Mouse (Mus musculus) kidney, adult 10 weeks (tissue): ENCODE results near the gene Otud1. TPM values are rescaled to one million over a fixed set of nuclear protein-coding genes. Genes with fewer than 3 reads are reported as not detected.

Source experiments
- polyA plus RNA-seq: library from polyadenylated mRNA; stranded (reverse); fragments of 350-450 nt; fragmentation: Illumina TruSeq; extraction: RNeasy Lipid Tissue Mini Kit (QIAGEN cat#74804); gene quantifications from one replicate; pipeline ENCODE4 v1.2.3, GENCODE M21; 2014; ENCODE audit warnings: low read depth, low replicate concordance

Gene Otud1
- polyA plus RNA-seq: 22.0 TPM

GRCm38 (mm10) chr2:19657158-19657874 is at the start of gene Otud1:
Gene Otud1 (plus strand): TSS chr2:19657752.

Other genes starting within 250 kb of the Otud1 start
- not detected for gene Ptf1a, start 212.1 kb upstream of the Otud1 start, polyA plus RNA-seq
- 0.28 TPM for gene 4921504E06Rik, start 103.8 kb upstream of the Otud1 start, polyA plus RNA-seq